Mouse (Mus musculus) frontal cortex, postnatal 10 days (tissue): ENCODE measurements at regions not wholly inside any gene's neighbourhood (a gene's known extent, or its start where the extent isn't known, plus 50 kb on each side); places are given as distances from the start of the nearest gene placed in this dataset.

Experiments used
- DNase-seq, 2 experiments: peaks; one replicate each; pipeline ENCODE4 v3.0.0; 2022; ENCODE audit warnings: low spot score in 2 of 2, mixed read lengths in 1 of 2

DNA sequence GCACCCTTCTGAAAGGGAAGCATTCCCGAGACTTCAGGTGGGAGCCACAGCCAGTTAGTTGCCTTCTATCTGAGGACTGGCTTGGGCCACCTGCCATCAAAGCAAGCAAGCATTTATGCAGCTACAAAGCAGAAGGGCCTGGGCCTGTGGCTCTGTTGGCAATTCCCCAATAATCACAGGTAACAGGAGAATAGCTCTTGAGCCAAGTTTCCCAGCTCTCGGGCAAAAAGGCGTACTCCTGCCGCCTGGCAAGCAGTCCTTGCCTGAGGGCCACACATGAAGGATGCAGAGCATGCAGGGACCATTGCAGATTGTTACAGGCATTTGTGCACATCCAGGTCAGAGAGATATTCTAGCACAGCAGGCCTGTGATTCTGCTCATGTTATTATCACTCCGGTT is 53.2 kb upstream of the Unc5a start:
- no peak for DNase-seq
